ENCODE assay signal across 25 mouse cellular contexts in genomic region chr1:175707599-175707998, GRCm38 (mm10). TPM values are rescaled to one million over a fixed set of nuclear protein-coding genes. Genes with fewer than 3 reads are reported as not detected.
"Had no signal": no experiment of that assay in that cellular context is flagged by ENCODE, and none has a peak within 500 bp of the region (broad histone marks: within the 10 kb centered on the region; RNA-seq: fewer than 3 reads in every experiment).

No protein-coding gene starts in this region.

- ATAC-seq: liver, postnatal 0 days; midbrain, embryonic 15.5 days had no signal

- H3K27me3 ChIP-seq: liver, embryonic 15.5 days; lung, embryonic 15.5 days; midbrain, embryonic 15.5 days; neural tube, embryonic 13.5 days; neural tube, embryonic 15.5 days had no signal

- H3K9me3 ChIP-seq: liver, embryonic 15.5 days; lung, embryonic 15.5 days; midbrain, embryonic 10.5 days; midbrain, embryonic 15.5 days; neural tube, embryonic 13.5 days; neural tube, embryonic 15.5 days had no signal

- H3K9ac ChIP-seq: liver, embryonic 15.5 days; liver, postnatal 0 days; lung, embryonic 15.5 days; midbrain, embryonic 15.5 days; neural tube, embryonic 13.5 days; neural tube, embryonic 15.5 days had no signal

- H3K4me1 ChIP-seq: liver, embryonic 15.5 days; midbrain, embryonic 10.5 days; midbrain, embryonic 15.5 days; neural tube, embryonic 13.5 days; neural tube, embryonic 15.5 days had no signal

- H3K4me3 ChIP-seq: liver, embryonic 15.5 days; lung, embryonic 15.5 days; midbrain, embryonic 10.5 days; midbrain, embryonic 15.5 days; myocyte; neural tube, embryonic 13.5 days; neural tube, embryonic 15.5 days had no signal

- H3K36me3 ChIP-seq: liver, embryonic 15.5 days; lung, embryonic 15.5 days; midbrain, embryonic 10.5 days; midbrain, embryonic 15.5 days; neural tube, embryonic 13.5 days; neural tube, embryonic 15.5 days had no signal

- H3K4me2 ChIP-seq: liver, embryonic 15.5 days; lung, embryonic 15.5 days; midbrain, embryonic 15.5 days; neural tube, embryonic 13.5 days; neural tube, embryonic 15.5 days had no signal

- H3K27ac ChIP-seq: liver, embryonic 15.5 days; lung, embryonic 15.5 days; macrophage; midbrain, embryonic 10.5 days; midbrain, embryonic 15.5 days; neural tube, embryonic 13.5 days; neural tube, embryonic 15.5 days had no signal

- DNase-seq: liver, postnatal 0 days; lung, adult 2 months; lung, postnatal 14 days; retina, postnatal 1 day; right cerebral cortex, adult 18-20 months; right cerebral cortex, postnatal 25 days; right cerebral cortex, postnatal 4 days; spleen, adult 18-20 months; thymus, adult 18-20 months; thymus, postnatal 14 days; thymus, postnatal 36 days had no signal

RNA-seq across cellular contexts. Expression of gene Wdr64, which starts 9.2 kb away (rescaled TPM):
- polyA plus RNA-seq: liver, embryonic 15.5 days; liver, postnatal 0 days; lung, adult 2 months; lung, embryonic 15.5 days; lung, postnatal 0 days; macrophage; midbrain, embryonic 10.5 days; midbrain, embryonic 15.5 days; myocyte; neural tube, embryonic 11.5 days; neural tube, embryonic 13.5 days; neural tube, embryonic 15.5 days; small intestine, adult 2 months; stomach, embryonic 14.5 days; stomach, embryonic 16.5 days; thymus, postnatal 0 days had no signal
